9 mouse cellular contexts compared by ENCODE assay signal in the genomic region with DNA sequence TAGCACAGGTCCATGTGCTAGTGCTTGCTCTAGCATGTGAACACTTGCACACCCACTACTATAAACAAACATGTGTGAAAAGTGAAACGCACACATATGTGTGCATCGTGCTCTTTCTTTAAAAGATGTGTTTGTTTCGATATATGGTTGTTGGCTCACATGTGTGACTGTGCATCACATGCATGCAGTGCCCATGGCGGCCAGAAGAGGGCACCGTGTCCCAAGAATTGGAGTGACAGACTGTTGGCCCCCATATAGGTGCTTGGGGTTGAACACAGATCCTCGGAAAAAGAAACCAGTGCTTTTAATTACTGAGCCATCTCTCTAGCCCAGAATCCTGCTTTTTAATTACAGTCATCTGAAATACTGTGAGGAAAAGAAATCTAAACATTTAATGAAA. TPM values are rescaled to one million over a fixed set of nuclear protein-coding genes. Genes with fewer than 3 reads are reported as not detected.
DNase-seq lines count a peak whose midpoint lies in the region; ATAC-seq and TF ChIP-seq lines count a peak whose summit lies in the region.
"Had no signal": no experiment of that assay in that cellular context is flagged by ENCODE, and none has a peak within 500 bp of the region (broad histone marks: within the 10 kb centered on the region; RNA-seq: fewer than 3 reads in every experiment).

No protein-coding gene starts in this region.

- 52% methylated on average over 6 of the region's 6 CpGs for WGBS in cerebellum, adult 2 months
- WGBS in liver, embryonic 13.5 days (ENCODE audit: insufficient replicate concordance) = 36% methylated on average over 6 of the region's 6 CpGs

- H3K27ac ChIP-seq in cerebellum, adult 2 months (ENCODE audit: insufficient read depth, low read length) = no peak overlapping the region
- H3K27ac ChIP-seq in left cerebral cortex, adult 2 months = no peak overlapping the region
- no peak overlapping the region for H3K27ac ChIP-seq in liver, embryonic 13.5 days
- H3K27ac ChIP-seq: neural tube, embryonic 13.5 days had no signal

- no peaks in the 10 kb centered on the region for H3K4me1 ChIP-seq in cerebellum, adult 2 months (ENCODE audit: control insufficient read depth, insufficient read depth, low read length)
- no peaks in the 10 kb centered on the region for H3K4me1 ChIP-seq in liver, embryonic 13.5 days (replicated peaks)
- H3K4me1 ChIP-seq: neural tube, embryonic 13.5 days had no signal

- no peak overlapping the region for H3K4me2 ChIP-seq in liver, embryonic 13.5 days
- H3K4me2 ChIP-seq: neural tube, embryonic 13.5 days had no signal

- DNase-seq in cerebellum, adult 2 months = no peak
- DNase-seq in cerebellum, adult 11 months = no peak
- DNase-seq in left cerebral cortex, adult 2 months (ENCODE audit: extremely low spot score in 1 of 2, low spot score in 2 of 2) = no peak
- DNase-seq in left cerebral cortex, adult 9 months (ENCODE audit: low spot score in 2 of 2) = no peak
- peak; percentile 44 for DNase-seq in adrenal gland, postnatal 25 days
- DNase-seq in liver, embryonic 13.5 days = peak; percentile 20
- DNase-seq in testis, postnatal 10 days (ENCODE audit: low spot score) = peak; percentile 69
- DNase-seq in adipocyte (ENCODE audit: low spot score) = no peak

- H3K9ac ChIP-seq in liver, embryonic 13.5 days = no peak overlapping the region
- H3K9ac ChIP-seq: neural tube, embryonic 13.5 days had no signal

- no peak for TF ChIP-seq POLR2A in cerebellum, adult 2 months (IDR thresholded peaks at IDR 0.05; ENCODE audit: borderline replicate concordance, insufficient read depth, low read length)

- intact Hi-C loops in left cerebral cortex, adult 2 months (cut with DNase I) = no loop called here

- H3K9me3 ChIP-seq in liver, embryonic 13.5 days (replicated peaks) = no peaks in the 10 kb centered on the region
- H3K9me3 ChIP-seq: neural tube, embryonic 13.5 days had no signal

- peak; percentile 33; the same call in 1 of the 2 replicates for TF ChIP-seq CTCF in cerebellum, adult 2 months (IDR thresholded peaks at IDR 0.05; ENCODE audit: borderline replicate concordance, insufficient read depth, low read depth, low read length)
- peak; percentile 44 for TF ChIP-seq CTCF in left cerebral cortex, adult 2 months (IDR thresholded peaks at IDR 0.05)

- no peak for ATAC-seq in liver, embryonic 13.5 days (ENCODE audit: low read depth)

- H3K4me3 ChIP-seq in cerebellum, adult 2 months (replicated peaks; ENCODE audit: insufficient read depth, low read depth, low read length) = no peak overlapping the region
- no peak overlapping the region for H3K4me3 ChIP-seq in left cerebral cortex, adult 2 months
- H3K4me3 ChIP-seq in liver, embryonic 13.5 days (replicated peaks) = no peak overlapping the region
- H3K4me3 ChIP-seq: neural tube, embryonic 13.5 days had no signal

- no peaks in the 10 kb centered on the region for H3K27me3 ChIP-seq in cerebellum, adult 2 months (ENCODE audit: control insufficient read depth, insufficient read depth, low read length)
- peaks cover 14% of the 10 kb centered on the region for H3K27me3 ChIP-seq in liver, embryonic 13.5 days

- H3K36me3 ChIP-seq in liver, embryonic 13.5 days = no peaks in the 10 kb centered on the region
- H3K36me3 ChIP-seq: neural tube, embryonic 13.5 days had no signal

RNA-seq across cellular contexts. Expression of a gene that starts 6.2 kb away (rescaled TPM):
- 88.6 and 93.9 TPM in 2 replicates for polyA plus RNA-seq in cerebellum, adult 2 months (2012; rRNA removed)
- 100 to 1,000 TPM; 224 to 246 TPM for total RNA-seq in left cerebral cortex, adult 2 months (2021)
- total RNA-seq in adrenal gland, postnatal 25 days (2021) = 21.6 and 23.6 TPM in 2 replicates
- polyA plus RNA-seq in liver, embryonic 13.5 days (2015; fragmentation: Nextera tagmentation; extraction: Ambion mirVana) = 5.8 and 7.5 TPM in 2 replicates

RNA-seq across cellular contexts. Expression of a gene that starts 6.3 kb away (rescaled TPM):
- polyA plus RNA-seq in cerebellum, adult 2 months (2012; rRNA removed) = 69.9 and 70.5 TPM in 2 replicates
- total RNA-seq in left cerebral cortex, adult 2 months (2021) = 10 to 100 TPM; 80.1 to 90.2 TPM
- total RNA-seq in adrenal gland, postnatal 25 days (2021) = 116 and 129 TPM in 2 replicates
- 60.8 and 67.3 TPM in 2 replicates for polyA plus RNA-seq in liver, embryonic 13.5 days (2015; fragmentation: Nextera tagmentation; extraction: Ambion mirVana)

Comparison
In these comparisons a context has a peak if more than half of its experiments do, and no peak if none do; other contexts are left out.
1. DNase-seq: peak in adrenal gland, postnatal 25 days (single experiment), liver, embryonic 13.5 days (single experiment) and testis, postnatal 10 days (single experiment); none in cerebellum, adult 2 months (0 of 2), cerebellum, adult 11 months (single experiment), left cerebral cortex, adult 2 months (0 of 2), left cerebral cortex, adult 9 months (0 of 2) and adipocyte (single experiment).